Mouse (Mus musculus) myocyte (in vitro differentiated cells): ENCODE measurements around the gene Zfp644.

Experiments used
- CEBPB ChIP-seq: IDR thresholded peaks from 2 replicates; pipeline ENCODE4 v1.6.1; 2011; ENCODE audit warnings: mild to moderate bottlenecking, moderate library complexity; ENCODE audit not compliant: poor library complexity, insufficient read depth, severe bottlenecking
- E2F4 ChIP-seq: IDR thresholded peaks from one replicate; pipeline ENCODE4 v1.6.1; 2011; ENCODE audit warnings: mild to moderate bottlenecking, control low read depth, moderate library complexity; ENCODE audit not compliant: insufficient read depth
- MAX ChIP-seq: IDR thresholded peaks from one replicate; pipeline ENCODE4 v1.6.1; 2011; ENCODE audit warnings: low read depth, mild to moderate bottlenecking, control low read depth
- MYOG ChIP-seq, 3 experiments: IDR thresholded peaks; one replicate each; pipeline ENCODE4 v1.6.1; 2011; ENCODE audit warnings: control low read depth in 2 of 3, low read depth in 2 of 3, mild to moderate bottlenecking in 2 of 3; ENCODE audit not compliant: insufficient read length in 2 of 3, control insufficient read depth in 1 of 3, insufficient read depth in 1 of 3
- POLR2A ChIP-seq: IDR thresholded peaks from one replicate; pipeline ENCODE4 v1.6.1; 2011; ENCODE audit warnings: low read depth, mild to moderate bottlenecking, control low read depth, moderate library complexity; ENCODE audit not compliant: insufficient read length
- POLR2AphosphoS2 ChIP-seq: IDR thresholded peaks from one replicate; pipeline ENCODE4 v1.6.1; 2011; ENCODE audit warnings: low read depth, control low read depth; ENCODE audit not compliant: insufficient read length

GRCm38 (mm10) chr5:106580943-106581342 lies 116.1 kb downstream of the Zfp644 start:
- TF ChIP-seq POLR2A (no peak), MAX (no peak), MYOG (IDR thresholded peaks at IDR 0.05; ENCODE audit: control insufficient read depth in 1 of 3, insufficient read depth in 1 of 3, insufficient read length in 2 of 3, low read depth in 2 of 3) (no peak), E2F4 (no peak), CEBPB (no peak), POLR2AphosphoS2 (no peak)
